Mouse (Mus musculus) 3134 (cell line): ENCODE data around the gene Prkca.

Experiments
- DNase-seq: peaks from one replicate; pipeline ENCODE4 v3.0.0-alpha.2; 2011; ENCODE audit warnings: low spot score; ENCODE audit not compliant: insufficient read length; ENCODE audit errors: extremely low read depth

The Prkca gene

DNA sequence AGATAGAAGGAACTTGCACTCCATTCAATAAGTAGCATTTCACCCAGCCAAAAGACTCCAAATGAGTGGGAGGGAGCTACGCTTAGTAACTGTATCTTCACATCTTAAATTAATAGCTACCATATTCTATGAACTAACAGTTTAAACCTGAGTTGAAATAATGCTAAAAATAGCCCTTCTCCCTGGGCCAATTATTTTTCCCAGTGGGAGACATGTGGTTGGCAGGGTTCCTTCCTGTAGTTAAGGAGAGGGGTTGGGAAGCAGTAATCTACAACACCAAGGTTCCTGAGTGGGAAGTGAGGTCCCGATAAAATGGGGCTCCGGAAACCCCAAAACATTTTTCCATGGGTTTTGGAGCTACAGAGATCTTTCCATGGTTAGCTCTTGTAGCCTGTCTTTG lies 76.7 kb downstream of the Prkca start:
- no peak for DNase-seq

DNA sequence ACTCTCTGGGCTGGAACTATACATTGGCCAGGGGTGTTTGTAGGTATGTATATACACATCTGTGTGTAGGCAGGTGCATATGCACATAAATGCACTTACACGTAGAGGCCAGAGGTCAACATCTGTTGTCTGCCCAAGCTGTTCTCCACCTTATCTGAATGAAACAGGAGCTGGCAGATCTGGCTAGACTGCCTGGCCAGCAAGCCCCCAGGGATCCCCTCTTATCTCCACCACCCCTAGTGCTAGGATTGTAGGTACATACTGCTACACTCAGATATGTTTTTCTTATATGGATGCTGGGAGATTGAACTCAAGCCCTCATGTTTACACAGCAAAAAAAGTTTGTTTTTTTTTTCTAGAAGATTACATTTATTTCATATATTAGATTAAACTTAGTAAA lies 79.9 kb downstream of the Prkca start:
- DNase-seq: no peak

DNA sequence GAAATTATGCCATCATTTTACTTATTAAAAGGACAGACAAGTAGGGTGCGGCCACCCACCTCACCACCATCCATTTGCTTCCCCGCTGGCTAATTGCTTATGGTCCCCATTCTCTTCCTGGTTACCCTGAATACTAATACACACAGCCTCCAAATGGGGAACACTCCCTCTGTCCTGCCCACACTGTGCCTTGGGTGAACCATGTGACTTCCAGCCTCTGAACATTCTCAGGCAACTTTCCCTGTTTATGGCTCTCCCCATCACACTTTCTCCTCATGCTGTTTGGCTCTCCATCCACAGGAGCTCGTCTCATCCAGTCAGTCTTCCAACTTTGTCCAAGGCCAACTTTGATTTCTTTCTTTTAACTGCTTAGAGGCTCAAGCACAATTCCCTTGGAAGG lies 80.3 kb downstream of the Prkca start:
- DNase-seq: no peak

DNA sequence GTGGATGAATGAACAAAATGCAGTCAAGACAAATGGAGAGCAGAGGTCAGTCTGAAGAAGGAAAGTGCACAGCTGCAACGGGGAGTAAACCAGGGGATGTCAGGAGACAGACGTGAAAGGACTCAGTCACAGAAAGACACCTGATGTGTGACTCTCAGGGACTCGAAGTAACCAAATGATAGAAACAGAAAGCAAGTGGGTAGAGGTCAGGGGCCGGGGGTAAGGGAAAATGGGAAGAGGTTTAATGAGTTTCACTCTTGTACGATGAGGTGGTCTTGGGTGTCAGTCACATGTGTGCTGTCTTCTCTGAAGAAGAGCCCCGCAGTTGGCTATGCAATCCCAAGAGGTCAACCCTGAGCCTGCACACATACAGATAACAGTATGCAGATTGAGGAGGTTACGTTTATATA lies 82.0 kb downstream of the Prkca start:
- no peak for DNase-seq

DNA sequence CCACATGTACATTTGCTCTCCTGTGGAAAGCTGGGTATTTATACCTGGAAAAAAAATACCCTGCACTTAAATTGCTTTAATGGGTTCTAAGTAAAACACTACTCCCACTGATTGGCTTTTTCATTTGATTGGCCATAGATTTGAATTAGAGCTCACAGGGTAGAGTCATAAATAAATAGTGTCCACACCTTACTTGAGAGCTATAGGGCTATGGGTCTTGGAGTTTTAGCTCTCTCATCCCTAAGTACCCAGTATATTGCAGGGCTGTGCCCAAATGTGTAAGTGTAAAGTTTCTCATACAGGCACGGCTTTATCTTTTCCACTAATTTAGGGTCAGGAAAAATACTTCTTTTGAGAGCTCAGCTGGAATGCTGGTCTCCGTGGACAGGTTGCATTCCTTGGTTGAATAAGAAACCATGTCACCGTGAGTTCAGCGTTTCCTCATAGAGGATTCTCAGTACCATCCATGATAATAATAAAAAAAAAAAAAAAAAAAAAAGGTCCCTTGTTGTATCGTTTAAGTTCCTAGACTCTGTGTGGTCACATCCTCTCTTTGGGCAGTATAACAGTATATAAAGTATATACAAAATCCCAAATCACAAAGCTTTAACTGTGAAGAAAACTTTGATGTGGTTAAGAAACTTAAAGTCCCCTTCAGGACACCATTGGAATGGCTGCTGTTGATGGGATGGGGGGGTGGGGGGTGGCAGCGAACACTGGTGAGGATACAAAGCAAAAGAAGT lies 82.8 kb downstream of the Prkca start:
- DNase-seq: no peak

DNA sequence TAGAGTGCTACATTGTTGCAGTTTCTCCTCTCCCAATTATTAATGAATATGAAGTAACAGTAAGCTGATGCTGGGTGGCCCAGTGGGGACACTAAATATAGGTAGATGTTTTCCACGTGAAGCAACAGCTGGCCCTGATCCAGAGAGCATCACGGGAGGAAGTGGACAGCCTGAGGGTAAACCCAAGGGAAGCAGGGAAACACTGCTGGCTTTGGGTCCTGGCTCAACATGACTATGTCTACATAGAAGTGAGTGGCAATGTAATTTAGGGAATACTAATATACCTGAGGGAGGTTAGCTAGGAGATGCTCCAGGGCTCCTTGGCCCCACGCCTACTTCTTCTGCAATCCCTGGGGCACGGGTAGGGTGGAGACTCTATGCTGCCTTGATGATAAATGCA lies 84.3 kb downstream of the Prkca start:
- no peak for DNase-seq

DNA sequence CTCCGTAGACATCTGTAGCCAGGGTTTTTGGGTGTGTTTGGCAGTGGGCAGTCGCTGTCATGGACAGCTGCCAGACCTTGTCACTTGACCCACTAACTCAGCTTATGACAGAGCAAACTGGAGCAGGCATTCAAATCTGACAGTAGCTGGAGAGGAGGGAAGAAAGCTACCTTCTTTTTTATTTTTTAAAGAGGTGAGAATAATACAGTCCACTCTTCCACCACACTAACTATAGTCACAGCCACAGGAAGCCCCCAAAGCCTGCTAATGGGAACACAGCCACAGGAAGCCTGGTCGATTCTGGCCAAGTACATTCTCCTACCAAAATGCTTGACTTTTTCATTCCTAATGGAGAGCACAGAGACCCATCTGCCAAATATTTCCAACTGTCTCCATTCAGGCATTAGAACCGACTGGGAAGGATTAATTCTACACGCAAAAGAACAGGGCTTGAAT lies 84.9 kb downstream of the Prkca start:
- peak; percentile 46 for DNase-seq

DNA sequence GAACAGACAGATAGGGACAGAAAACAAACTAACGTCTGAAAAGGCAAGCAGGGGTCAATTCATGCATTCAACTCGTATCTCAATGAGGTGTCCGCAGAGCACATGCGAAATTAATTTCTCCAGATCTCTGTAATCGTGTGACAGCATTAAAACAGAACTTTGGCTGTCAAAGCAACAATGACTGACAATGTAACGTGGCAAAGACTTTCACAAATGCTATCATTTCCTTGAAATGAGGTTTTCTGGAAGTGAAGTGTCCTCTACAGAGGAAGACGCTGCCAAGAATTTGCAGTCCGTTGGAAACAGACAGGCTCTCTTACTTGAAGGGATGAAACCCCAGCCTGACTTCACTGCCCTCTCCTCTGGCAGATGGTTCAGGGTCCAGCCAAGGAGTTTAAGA lies 85.8 kb downstream of the Prkca start:
- no peak for DNase-seq

DNA sequence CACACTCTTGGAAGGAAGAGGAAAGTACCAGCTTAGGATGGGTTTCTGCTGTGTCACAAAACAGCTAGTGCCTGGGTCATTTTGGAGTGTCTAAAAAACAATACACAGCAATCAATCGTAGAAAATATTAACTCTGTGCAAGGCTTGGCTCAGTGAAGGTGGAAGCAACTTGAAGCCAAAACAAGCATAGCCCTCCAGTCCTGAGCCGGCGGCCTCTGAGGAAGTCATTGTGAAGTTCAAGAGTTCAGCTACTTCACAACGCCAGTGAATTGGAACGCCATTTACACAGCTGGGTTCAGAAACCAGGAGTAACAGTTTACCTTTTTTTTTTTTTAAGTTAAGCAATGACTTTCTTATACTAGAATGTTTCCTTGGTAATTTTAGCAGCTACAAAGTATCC lies 89.0 kb downstream of the Prkca start:
- DNase-seq: no peak

DNA sequence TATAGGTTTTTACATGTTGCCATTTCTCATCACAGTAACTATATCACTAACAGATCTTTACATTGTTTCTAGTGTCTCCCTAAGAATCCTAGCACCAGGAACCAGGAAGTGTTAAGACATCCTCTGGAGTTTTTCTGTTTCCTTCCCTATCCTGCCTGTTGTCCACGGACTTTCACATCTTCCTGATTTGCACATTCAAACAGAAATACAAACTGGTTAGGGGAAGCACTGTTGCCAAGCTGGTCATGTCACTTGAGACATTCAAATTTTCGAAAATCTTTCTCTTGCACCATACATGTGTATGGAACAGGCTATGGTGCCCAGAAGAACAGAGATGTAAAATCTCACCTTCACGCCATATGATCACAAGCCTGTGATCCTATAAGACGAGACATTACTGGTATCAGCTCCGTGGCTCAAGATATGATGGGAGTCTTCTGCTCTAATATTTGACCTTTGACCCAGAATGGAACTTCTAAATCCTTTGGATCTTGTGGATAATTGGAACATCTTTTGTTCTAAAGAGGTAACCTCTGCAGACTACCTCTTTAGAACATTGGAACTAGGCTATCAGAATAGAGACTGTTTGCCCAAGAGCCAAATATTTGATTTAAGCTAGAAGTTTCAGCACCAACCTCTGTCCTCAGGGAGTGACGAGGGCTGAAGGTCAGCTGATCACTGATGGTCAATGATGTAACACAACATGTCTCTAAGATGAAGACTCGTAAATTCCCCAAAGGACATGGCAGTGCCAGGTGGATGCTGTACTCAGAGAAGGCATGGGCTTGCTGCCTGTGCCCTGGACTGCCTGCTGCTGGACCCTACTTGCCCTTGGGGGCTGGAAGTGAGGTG lies 91.6 kb downstream of the Prkca start:
- no peak for DNase-seq

DNA sequence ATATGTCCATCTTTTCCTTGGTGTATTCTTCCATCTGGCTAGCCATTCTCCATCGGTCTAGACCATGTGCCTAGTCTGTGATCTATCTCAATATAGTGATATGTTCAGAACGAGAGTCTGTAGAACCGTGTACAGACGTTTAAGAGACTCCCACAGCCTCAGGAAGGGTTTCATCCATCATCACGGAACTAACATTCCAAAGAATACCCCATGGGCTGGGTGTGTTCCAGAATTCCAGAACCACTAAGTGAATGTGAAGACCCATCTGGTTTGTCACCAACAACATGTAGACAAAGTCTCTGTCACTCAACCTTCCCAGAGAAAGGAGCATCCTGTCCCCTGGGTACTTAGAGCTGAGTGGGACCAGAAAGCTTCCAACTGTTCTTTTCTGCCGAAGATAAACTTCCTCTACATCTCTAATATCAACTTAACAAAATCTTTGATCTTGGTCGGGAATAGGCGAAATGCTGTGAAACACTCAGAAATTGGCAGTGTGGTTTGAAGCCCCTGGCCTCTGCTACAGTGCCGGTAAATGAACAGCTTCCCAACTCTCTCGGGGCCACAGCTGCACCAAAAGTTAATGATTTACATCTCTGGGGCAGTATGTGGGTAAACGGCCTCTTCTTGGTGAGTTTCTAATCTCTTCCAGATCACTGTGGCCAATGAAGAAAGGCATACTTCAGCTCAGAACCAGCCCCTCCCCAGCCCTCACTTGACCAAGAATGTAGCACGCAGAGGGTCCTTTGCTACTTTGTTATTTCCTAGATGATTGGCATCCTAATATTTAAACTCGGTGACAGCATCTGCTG lies 92.7 kb downstream of the Prkca start:
- no peak for DNase-seq

DNA sequence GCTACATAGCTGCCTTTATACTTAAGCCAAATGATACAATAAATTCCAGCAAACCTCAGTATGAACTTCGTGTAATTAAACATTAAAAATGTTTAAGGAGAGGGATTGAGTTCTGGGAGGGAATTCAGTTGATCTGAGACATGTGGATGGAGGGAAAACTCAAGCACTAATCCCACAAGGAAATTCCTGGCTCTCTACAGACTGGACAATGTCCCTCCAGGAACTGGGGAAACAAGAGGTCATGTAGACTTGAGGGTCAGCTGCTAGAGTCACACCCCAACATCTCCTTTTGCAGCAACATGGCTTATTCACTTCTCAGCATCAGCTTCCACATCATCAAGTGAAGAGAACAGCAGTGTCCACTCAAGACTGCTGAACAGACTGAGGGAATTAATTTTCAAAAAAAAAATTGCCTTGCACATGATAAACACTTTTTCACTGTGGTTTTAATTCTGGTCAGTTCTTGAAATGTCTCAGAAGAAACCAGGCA lies 93.5 kb downstream of the Prkca start:
- no peak for DNase-seq

DNA sequence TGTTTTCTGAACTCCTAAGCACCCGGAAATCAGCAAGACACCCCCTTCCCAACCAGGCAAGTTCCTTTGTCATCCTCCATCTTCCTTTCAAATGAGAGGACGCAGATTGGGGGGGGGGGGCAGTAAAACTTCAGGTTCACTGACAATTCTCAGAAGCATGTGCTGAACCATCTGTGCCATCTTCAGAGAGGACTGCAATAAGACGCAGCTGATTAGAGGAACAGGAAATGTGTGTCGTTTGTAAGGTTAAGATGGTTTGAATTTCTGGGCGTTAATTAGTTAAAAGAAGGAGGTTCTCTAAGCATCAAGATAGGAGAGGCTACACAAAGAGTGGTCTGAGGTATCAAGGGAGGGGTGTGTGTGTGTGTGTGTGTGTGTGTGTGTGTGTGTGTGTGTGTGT lies 94.2 kb downstream of the Prkca start:
- no peak for DNase-seq

DNA sequence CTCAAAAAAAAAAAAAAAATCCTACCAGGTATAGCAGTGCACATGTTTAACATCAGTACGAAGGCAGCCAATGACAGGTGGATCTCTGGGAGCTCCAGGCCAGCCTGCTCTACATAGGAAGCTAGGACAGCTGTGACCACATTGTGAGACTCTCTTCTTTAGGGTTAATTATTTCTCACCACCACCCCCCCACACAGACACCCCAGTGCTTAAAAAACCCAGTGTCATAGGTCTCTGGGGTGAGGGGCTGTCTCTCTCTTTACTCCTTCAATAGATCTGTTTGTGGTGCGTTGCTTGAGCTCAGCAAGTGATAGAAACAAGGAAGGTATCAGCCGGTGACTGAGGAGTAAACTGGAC lies 94.7 kb downstream of the Prkca start:
- DNase-seq: no peak

DNA sequence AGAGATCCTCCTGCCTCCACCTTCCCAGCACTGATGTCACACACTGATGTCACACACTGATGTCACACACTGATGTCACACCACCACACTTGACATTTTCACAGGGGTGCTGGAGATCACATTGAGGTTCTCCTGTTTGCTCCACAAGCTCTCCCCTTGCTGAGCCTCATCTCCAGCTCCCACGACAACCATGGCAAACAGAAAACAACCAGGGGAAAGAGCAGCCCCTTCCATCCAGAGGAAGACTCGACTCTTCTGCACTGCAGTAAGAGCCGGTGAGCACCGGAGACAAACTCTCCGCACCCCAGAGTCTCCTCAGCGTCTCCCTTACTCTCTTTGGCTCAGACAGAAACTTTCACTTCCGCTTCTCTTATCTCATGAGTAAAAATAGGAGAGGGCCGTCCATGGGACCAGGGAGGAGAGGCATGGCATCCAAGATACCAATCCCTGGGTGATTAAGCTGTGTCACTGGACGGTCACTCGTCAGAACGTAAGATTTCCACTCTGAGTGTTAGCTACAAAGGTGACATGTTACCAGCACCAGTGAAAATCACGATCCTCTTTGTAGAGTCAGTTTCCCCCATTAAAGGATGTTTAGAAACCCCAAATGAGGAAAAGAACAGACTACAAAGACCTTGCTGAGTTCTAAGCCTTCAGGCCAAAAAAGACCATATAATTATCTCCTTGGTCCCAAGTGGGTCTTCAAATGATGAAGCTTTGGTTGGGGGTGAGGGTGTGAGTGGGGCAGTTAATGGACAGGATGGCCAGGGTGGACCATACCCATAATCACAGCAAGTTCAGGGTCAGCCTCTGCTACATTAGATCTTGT lies 95.3 kb downstream of the Prkca start:
- DNase-seq: no peak

DNA sequence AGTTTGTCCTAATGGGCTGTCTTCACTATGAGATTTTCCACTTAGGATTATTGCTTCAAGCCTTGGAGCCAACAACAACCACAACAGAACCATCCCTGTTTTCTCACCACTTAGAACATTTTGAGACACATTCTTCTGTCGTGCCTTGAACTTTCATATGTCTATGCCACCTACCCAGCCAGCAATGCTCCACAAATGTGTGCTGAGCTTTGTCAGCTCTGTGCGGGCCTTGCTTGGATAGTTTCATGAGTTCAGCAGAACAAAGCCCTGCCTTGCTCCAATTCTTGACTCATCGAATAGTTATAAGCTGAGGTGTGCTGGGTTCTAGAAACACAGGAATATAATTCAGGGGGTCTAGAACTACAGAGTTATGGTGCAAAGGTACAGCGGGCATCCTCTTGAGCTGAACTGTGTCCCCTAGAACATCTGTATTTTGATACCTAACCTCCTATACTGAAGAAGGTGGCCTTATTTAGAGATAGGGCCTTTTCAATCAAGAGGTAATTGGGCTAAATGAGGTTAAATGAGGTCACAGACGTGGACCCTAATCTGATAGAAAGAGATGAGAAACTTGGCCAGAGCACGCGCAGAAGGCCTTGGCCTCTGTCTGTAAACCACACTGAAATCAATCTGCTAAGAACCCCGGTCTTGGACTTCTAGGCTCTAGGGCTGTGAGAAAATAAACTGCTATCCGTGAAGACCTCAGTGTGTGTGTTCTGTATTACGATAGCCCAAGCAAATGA lies 96.4 kb downstream of the Prkca start:
- DNase-seq: no peak

DNA sequence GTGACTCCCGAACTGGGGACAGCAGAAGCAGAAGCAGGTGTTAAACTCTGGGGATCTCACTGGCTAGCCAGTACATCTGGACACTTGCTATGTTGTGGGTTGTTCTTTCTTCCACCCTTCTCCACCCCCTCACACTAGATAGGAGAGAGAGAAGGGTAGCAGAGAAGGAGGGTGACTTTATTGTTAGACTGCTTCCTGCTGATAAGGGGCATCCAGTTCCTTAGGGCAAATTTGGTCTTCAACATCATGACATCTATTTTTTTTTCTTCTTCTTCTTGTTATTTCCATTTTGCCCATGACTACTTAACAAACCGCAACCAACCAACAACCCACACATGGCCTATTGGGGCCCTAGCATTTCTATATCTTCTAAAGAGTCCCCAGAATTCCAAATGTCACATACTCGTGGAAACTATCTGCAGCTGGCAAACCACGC lies 97.4 kb downstream of the Prkca start:
- DNase-seq: no peak

DNA sequence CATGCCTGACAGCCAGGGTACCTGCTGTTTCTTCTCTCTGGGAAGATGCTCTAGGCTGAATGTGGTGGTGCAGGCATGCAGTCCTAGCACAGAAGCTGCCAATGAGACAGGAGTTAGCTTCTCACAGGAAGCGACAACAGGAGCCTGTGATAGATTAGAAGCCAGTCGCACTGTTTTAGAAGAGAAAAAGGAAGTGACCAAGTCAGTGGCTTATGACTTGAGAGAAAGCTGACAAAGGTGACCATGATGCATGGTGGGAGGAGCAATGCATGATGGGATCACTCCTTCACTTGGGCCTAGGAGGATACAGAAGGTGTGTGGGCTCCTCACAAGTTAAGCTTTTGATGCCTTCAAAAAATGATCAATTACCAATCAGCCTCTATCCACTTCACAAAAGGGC lies 99.5 kb downstream of the Prkca start:
- DNase-seq: no peak

DNA sequence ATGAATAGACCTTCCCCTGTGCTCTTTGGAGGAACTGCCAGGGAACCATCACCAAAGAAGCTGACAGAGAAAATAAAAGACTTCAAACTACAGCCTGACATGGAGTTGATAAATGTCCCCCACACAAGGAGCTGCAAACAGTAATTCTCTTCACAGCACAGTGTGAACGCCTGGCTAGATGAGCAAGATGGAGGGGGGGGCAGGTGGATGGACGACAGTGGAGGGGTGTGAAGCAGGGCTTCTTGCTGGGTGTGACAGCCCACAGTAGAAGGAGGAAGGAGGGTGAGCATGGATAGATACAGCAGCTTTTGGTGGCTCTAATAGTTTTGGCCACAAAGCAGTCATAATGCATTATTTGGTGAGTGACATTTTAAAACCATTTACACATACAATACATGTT lies 100.1 kb downstream of the Prkca start:
- no peak for DNase-seq
